Mouse (Mus musculus): ENCODE data around the gene Man2b1. TPM values are rescaled to one million over a fixed set of nuclear protein-coding genes. Genes with fewer than 3 reads are reported as not detected.

Man2b1 gene
- polyA plus RNA-seq, 1 experiment from 2014 or later = 80.9 TPM

GRCm38 (mm10) chr8:85059879-85060616, 23.0 kb upstream of the Man2b1 start, which contains the start of gene Fbxw9:
Gene Fbxw9, plus strand, starts transcription at chr8:85060055.
- H3K4me1 ChIP-seq (replicated peaks; ENCODE audit: control insufficient read depth, insufficient read depth, low read length) = 0 out of 2 replicates have a peak, but pooled peaks cover 6% of the 10 kb centered on the region
- H3K27me3 ChIP-seq (replicated peaks; ENCODE audit: control insufficient read depth, insufficient read depth, low read length) = no peaks in the 10 kb centered on the region
- ATAC-seq = peak; percentile 85
- peak within 1 kb of the TSS; percentile 65 for H3K9ac ChIP-seq (ENCODE audit: low read depth, low read length)
- no peak within 1 kb of the TSS; the same call in 1 of the 2 replicates for H3K27ac ChIP-seq (ENCODE audit: low read depth, low read length)
- H3K9me3 ChIP-seq (ENCODE audit: control insufficient read depth) = no peaks in the 10 kb centered on the region
- peak within 1 kb of the TSS; percentile 93 for H3K4me2 ChIP-seq (replicated peaks; ENCODE audit: low read depth)
- peaks cover 6% of the 10 kb centered on the region; the same call in 1 of the 2 replicates for H3K36me3 ChIP-seq (ENCODE audit: control insufficient read depth, insufficient read depth)
- H3K4me3 ChIP-seq (ENCODE audit: low read depth, low read length) = peak within 1 kb of the TSS; percentile 65
- TF ChIP-seq CTCF (IDR thresholded peaks at IDR 0.05; ENCODE audit: low read depth) = no peak
- under 1% methylated on average over 52 of the region's 53 CpGs for WGBS

GRCm38 (mm10) chr8:85062603-85063002, 20.5 kb upstream of the Man2b1 start:
- H3K27ac ChIP-seq (ENCODE audit: low read depth, low read length) = no peak overlapping the region
- no peaks in the 10 kb centered on the region for H3K9me3 ChIP-seq (ENCODE audit: control insufficient read depth)
- no peak overlapping the region for H3K4me2 ChIP-seq (replicated peaks; ENCODE audit: low read depth)
- no peak overlapping the region for H3K4me3 ChIP-seq (ENCODE audit: low read depth, low read length)
- H3K4me1 ChIP-seq (replicated peaks; ENCODE audit: control insufficient read depth, insufficient read depth, low read length) = 0 out of 2 replicates have a peak, but pooled peaks cover 10% of the 10 kb centered on the region
- ATAC-seq = no peak
- 96% methylated on average over 4 of the region's 4 CpGs for WGBS
- TF ChIP-seq CTCF (IDR thresholded peaks at IDR 0.05; ENCODE audit: low read depth) = no peak
- peaks cover 19% of the 10 kb centered on the region; the same call in 1 of the 2 replicates for H3K36me3 ChIP-seq (ENCODE audit: control insufficient read depth, insufficient read depth)
- H3K27me3 ChIP-seq (replicated peaks; ENCODE audit: control insufficient read depth, insufficient read depth, low read length) = no peaks in the 10 kb centered on the region
- H3K9ac ChIP-seq (ENCODE audit: low read depth, low read length) = no peak overlapping the region

GRCm38 (mm10) chr8:85065213-85065612, 17.9 kb upstream of the Man2b1 start:
- Histone ChIP-seq H3K4me2 (replicated peaks; ENCODE audit: low read depth) (0 out of 2 replicates have a peak overlapping the region, but pooled peaks have one; percentile 9), H3K9me3 (ENCODE audit: control insufficient read depth) (no peaks in the 10 kb centered on the region), H3K36me3 (ENCODE audit: control insufficient read depth, insufficient read depth) (peaks cover 23% of the 10 kb centered on the region; the same call in 1 of the 2 replicates), H3K27me3 (replicated peaks; ENCODE audit: control insufficient read depth, insufficient read depth, low read length) (no peaks in the 10 kb centered on the region), H3K4me1 (replicated peaks; ENCODE audit: control insufficient read depth, insufficient read depth, low read length) (0 out of 2 replicates have a peak, but pooled peaks cover 10% of the 10 kb centered on the region), H3K27ac (ENCODE audit: low read depth, low read length) (peak overlapping the region; percentile 78), H3K9ac (ENCODE audit: low read depth, low read length) (no peak overlapping the region), H3K4me3 (ENCODE audit: low read depth, low read length) (no peak overlapping the region)
- peak; percentile 50 for ATAC-seq
- 19% methylated on average over 2 of the region's 2 CpGs for WGBS
- TF ChIP-seq CTCF (IDR thresholded peaks at IDR 0.05; ENCODE audit: low read depth) = no peak

- Histone ChIP-seq H3K9me3 (ENCODE audit: control insufficient read depth) (no peaks in the 10 kb centered on the region), H3K4me2 (replicated peaks; ENCODE audit: low read depth) (no peak overlapping the region), H3K27me3 (replicated peaks; ENCODE audit: control insufficient read depth, insufficient read depth, low read length) (no peaks in the 10 kb centered on the region), H3K9ac (ENCODE audit: low read depth, low read length) (no peak overlapping the region), H3K4me1 (replicated peaks; ENCODE audit: control insufficient read depth, insufficient read depth, low read length) (0 out of 2 replicates have a peak, but pooled peaks cover 6% of the 10 kb centered on the region), H3K27ac (ENCODE audit: low read depth, low read length) (no peak overlapping the region), H3K36me3 (ENCODE audit: control insufficient read depth, insufficient read depth) (peaks cover 23% of the 10 kb centered on the region; the same call in 1 of the 2 replicates), H3K4me3 (ENCODE audit: low read depth, low read length) (no peak overlapping the region)
- WGBS = 85% methylated on average over 2 of the region's 2 CpGs
- no peak for ATAC-seq
- TF ChIP-seq CTCF (IDR thresholded peaks at IDR 0.05; ENCODE audit: low read depth) = no peak
These were observed 15.9 kb upstream of the Man2b1 start for GRCm38 (mm10) chr8:85067155-85067554.

- H3K9me3 ChIP-seq (ENCODE audit: control insufficient read depth) = no peaks in the 10 kb centered on the region
- H3K4me2 ChIP-seq (replicated peaks; ENCODE audit: low read depth) = no peak within 1 kb of the TSS
- peaks cover 23% of the 10 kb centered on the region; the same call in 1 of the 2 replicates for H3K36me3 ChIP-seq (ENCODE audit: control insufficient read depth, insufficient read depth)
- no peak within 1 kb of the TSS for H3K4me3 ChIP-seq (ENCODE audit: low read depth, low read length)
- 0 out of 2 replicates have a peak, but pooled peaks cover 6% of the 10 kb centered on the region for H3K4me1 ChIP-seq (replicated peaks; ENCODE audit: control insufficient read depth, insufficient read depth, low read length)
- H3K27me3 ChIP-seq (replicated peaks; ENCODE audit: control insufficient read depth, insufficient read depth, low read length) = no peaks in the 10 kb centered on the region
- no peak within 1 kb of the TSS for H3K27ac ChIP-seq (ENCODE audit: low read depth, low read length)
- no peak for TF ChIP-seq CTCF (IDR thresholded peaks at IDR 0.05; ENCODE audit: low read depth)
- ATAC-seq = no peak
- H3K9ac ChIP-seq (ENCODE audit: low read depth, low read length) = no peak within 1 kb of the TSS
These were observed 15.1 kb upstream of the Man2b1 start, which contains the start of gene Gm5741 for GRCm38 (mm10) chr8:85067982-85068381. Gene Gm5741, minus strand, starts transcription at chr8:85067982.

- 0 out of 2 replicates have a peak, but pooled peaks have one; percentile 29 for TF ChIP-seq CTCF (IDR thresholded peaks at IDR 0.05; ENCODE audit: low read depth)
- peak overlapping the region; percentile 76 for H3K4me3 ChIP-seq (ENCODE audit: low read depth, low read length)
- no peak for ATAC-seq
- no peaks in the 10 kb centered on the region for H3K27me3 ChIP-seq (replicated peaks; ENCODE audit: control insufficient read depth, insufficient read depth, low read length)
- H3K4me1 ChIP-seq (replicated peaks; ENCODE audit: control insufficient read depth, insufficient read depth, low read length) = 0 out of 2 replicates have a peak, but pooled peaks cover 2% of the 10 kb centered on the region
- peak overlapping the region; percentile 84; the same call in 1 of the 2 replicates for H3K9ac ChIP-seq (ENCODE audit: low read depth, low read length)
- no peaks in the 10 kb centered on the region for H3K9me3 ChIP-seq (ENCODE audit: control insufficient read depth)
- H3K4me2 ChIP-seq (replicated peaks; ENCODE audit: low read depth) = peak overlapping the region; percentile 73
- H3K27ac ChIP-seq (ENCODE audit: low read depth, low read length) = peak overlapping the region; percentile 95; the same call in 1 of the 2 replicates
- peaks cover 44% of the 10 kb centered on the region for H3K36me3 ChIP-seq (ENCODE audit: control insufficient read depth, insufficient read depth)
- WGBS = 63% methylated on average over 5 of the region's 5 CpGs
These were observed 12.0 kb upstream of the Man2b1 start for GRCm38 (mm10) chr8:85071041-85071440.

Measured in intestine, postnatal 0 days (tissue).